Mouse (Mus musculus) liver, embryonic 11.5 days (tissue): ENCODE data around the gene Nmnat3. TPM values are rescaled to one million over a fixed set of nuclear protein-coding genes. Genes with fewer than 3 reads are reported as not detected.

ENCODE experiments used
- ATAC-seq: fragments of 200-750 bp; cut with Nextera tagmentation; replicated peaks from 2 replicates; pipeline ENCODE4 v1.8.0; 2017; ENCODE audit warnings: moderate number of reproducible peaks, mild to moderate bottlenecking, moderate TSS enrichment, moderate library complexity; ENCODE audit not compliant: low FRiP score
- DNase-seq: peaks from one replicate; pipeline ENCODE4 v3.0.0-alpha.2; 2017; ENCODE audit warnings: low spot score
- H3K27ac ChIP-seq: fragments of 300-500 bp; sonication (generic); 2 replicates; pipeline ENCODE4 v1.5.1; 2014; ENCODE audit warnings: mild to moderate bottlenecking, low read depth, low read length, control low read depth
- H3K27me3 ChIP-seq: fragments of 300-500 bp; sonication (generic); replicated peaks from 2 replicates; pipeline ENCODE4 v1.6.1; 2014; ENCODE audit warnings: low read length, mixed read lengths; ENCODE audit not compliant: control insufficient read depth, insufficient read depth
- H3K36me3 ChIP-seq: fragments of 300-500 bp; sonication (generic); 2 replicates; pipeline ENCODE4 v1.6.1; 2014; ENCODE audit warnings: mild to moderate bottlenecking, low read length, moderate library complexity, mixed read lengths; ENCODE audit not compliant: control insufficient read depth, insufficient read depth
- H3K4me1 ChIP-seq: fragments of 300-500 bp; sonication (generic); replicated peaks from 2 replicates; pipeline ENCODE4 v1.6.1; 2014; ENCODE audit warnings: low read length, mixed read lengths; ENCODE audit not compliant: control insufficient read depth, insufficient read depth
- H3K4me2 ChIP-seq: fragments of 300-500 bp; sonication (generic); 2 replicates; pipeline ENCODE4 v1.6.1; 2014; ENCODE audit warnings: mild to moderate bottlenecking, control low read depth, moderate library complexity
- H3K4me3 ChIP-seq: fragments of 300-500 bp; sonication (generic); 2 replicates; pipeline ENCODE4 v1.5.1; 2014; ENCODE audit warnings: low read depth, low read length, control low read depth
- H3K9ac ChIP-seq: fragments of 300-500 bp; sonication (generic); 2 replicates; pipeline ENCODE4 v1.6.1; 2014; ENCODE audit warnings: low read depth, low read length, control low read depth
- H3K9me3 ChIP-seq: fragments of 300-500 bp; sonication (generic); 2 replicates; pipeline ENCODE4 v1.6.1; 2016; ENCODE audit warnings: low read length, inconsistent platforms, mixed read lengths; ENCODE audit not compliant: control insufficient read depth
- WGBS: fragments of 180-500 bp; shearing (Covaris S2); extraction: QIAGEN DNeasy Blood & Tissue Kit; methylation state at CpG from one replicate; pipeline ENCODE4 v1.1.7; 2014; 5-methylcytosine and 5-hydroxymethylcytosine counted together
- polyA plus RNA-seq: library from polyadenylated mRNA; unstranded; fragments of >200 nt; fragmentation: Nextera tagmentation; extraction: Ambion mirVana; gene quantifications from 2 replicates; pipeline ENCODE4 v1.2.1, GENCODE M21; 2014

Gene Nmnat3
- polyA plus RNA-seq, 1 experiment from 2014 or later, result 35.9 TPM

GRCm38 (mm10) chr9:98317897-98318296, 30.7 kb downstream of the Nmnat3 start:
- no peak overlapping the region for H3K27ac ChIP-seq
- WGBS, result 84% methylated on average over 4 of the region's 4 CpGs
- H3K4me1 ChIP-seq, result peaks cover 20% of the 10 kb centered on the region
- no peaks in the 10 kb centered on the region for H3K9me3 ChIP-seq
- no peak overlapping the region for H3K9ac ChIP-seq
- DNase-seq (no peak), ATAC-seq (no peak)
- H3K4me3 ChIP-seq, result no peak overlapping the region
- no peaks in the 10 kb centered on the region; the same call in 1 of the 2 replicates for H3K36me3 ChIP-seq
- H3K4me2 ChIP-seq, result no peak overlapping the region
- H3K27me3 ChIP-seq, result no peaks in the 10 kb centered on the region

- 66% methylated on average over 3 of the region's 3 CpGs for WGBS
- DNase-seq (no peak), ATAC-seq (no peak)
- Histone ChIP-seq H3K4me1 (peaks cover 15% of the 10 kb centered on the region), H3K4me2 (no peak overlapping the region), H3K9ac (no peak overlapping the region), H3K36me3 (no peaks in the 10 kb centered on the region; the same call in 1 of the 2 replicates), H3K27ac (no peak overlapping the region), H3K4me3 (no peak overlapping the region), H3K27me3 (no peaks in the 10 kb centered on the region), H3K9me3 (no peaks in the 10 kb centered on the region)
These were observed 31.6 kb downstream of the Nmnat3 start for GRCm38 (mm10) chr9:98318875-98319274.

GRCm38 (mm10) chr9:98320785-98321184, 33.5 kb downstream of the Nmnat3 start:
- Histone ChIP-seq H3K4me3 (no peak overlapping the region), H3K9ac (no peak overlapping the region), H3K4me1 (no peaks in the 10 kb centered on the region), H3K4me2 (no peak overlapping the region), H3K36me3 (no peaks in the 10 kb centered on the region; the same call in 1 of the 2 replicates), H3K9me3 (no peaks in the 10 kb centered on the region), H3K27me3 (no peaks in the 10 kb centered on the region), H3K27ac (no peak overlapping the region)
- ATAC-seq (no peak), DNase-seq (no peak)
- 93% methylated on average over 3 of the region's 3 CpGs for WGBS

DNA sequence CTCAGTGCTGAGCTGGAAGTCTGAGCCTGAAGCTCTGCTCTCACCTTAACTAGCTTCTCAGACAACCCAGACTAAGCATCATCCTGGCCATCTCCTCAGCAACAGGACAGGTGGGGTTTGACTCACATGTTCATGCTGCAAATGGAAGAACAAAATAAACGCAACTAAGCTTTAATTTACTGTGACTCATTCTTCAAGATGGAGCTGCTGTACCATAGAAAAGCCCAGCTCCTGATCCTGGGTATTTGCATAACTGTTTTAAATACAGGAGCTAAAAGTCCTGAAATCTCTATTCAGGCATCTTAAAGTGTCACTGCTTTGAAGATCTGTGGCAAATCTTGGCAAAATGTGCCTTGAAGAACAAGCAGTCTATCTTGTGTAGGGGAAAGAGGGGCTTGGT, 38.9 kb downstream of the Nmnat3 start:
- ATAC-seq, result no peak
- no peaks in the 10 kb centered on the region for H3K9me3 ChIP-seq
- no peak overlapping the region for H3K4me2 ChIP-seq
- 86% methylated on average over 1 of the region's 1 CpGs for WGBS
- H3K36me3 ChIP-seq, result no peaks in the 10 kb centered on the region; the same call in 1 of the 2 replicates
- no peaks in the 10 kb centered on the region for H3K27me3 ChIP-seq
- peaks cover 3% of the 10 kb centered on the region; the same call in 1 of the 2 replicates for H3K4me1 ChIP-seq
- no peak overlapping the region for H3K4me3 ChIP-seq
- H3K27ac ChIP-seq, result no peak overlapping the region
- DNase-seq, result no peak
- H3K9ac ChIP-seq, result no peak overlapping the region

- Histone ChIP-seq H3K9ac (no peak overlapping the region), H3K27me3 (no peaks in the 10 kb centered on the region), H3K4me1 (peaks cover 11% of the 10 kb centered on the region), H3K9me3 (no peaks in the 10 kb centered on the region), H3K4me3 (no peak overlapping the region), H3K4me2 (no peak overlapping the region), H3K27ac (no peak overlapping the region), H3K36me3 (no peaks in the 10 kb centered on the region)
- 93% methylated on average over 10 of the region's 10 CpGs for WGBS
- DNase-seq (no peak), ATAC-seq (no peak)
These were observed 41.4 kb downstream of the Nmnat3 start for GRCm38 (mm10) chr9:98328415-98329176.

DNA sequence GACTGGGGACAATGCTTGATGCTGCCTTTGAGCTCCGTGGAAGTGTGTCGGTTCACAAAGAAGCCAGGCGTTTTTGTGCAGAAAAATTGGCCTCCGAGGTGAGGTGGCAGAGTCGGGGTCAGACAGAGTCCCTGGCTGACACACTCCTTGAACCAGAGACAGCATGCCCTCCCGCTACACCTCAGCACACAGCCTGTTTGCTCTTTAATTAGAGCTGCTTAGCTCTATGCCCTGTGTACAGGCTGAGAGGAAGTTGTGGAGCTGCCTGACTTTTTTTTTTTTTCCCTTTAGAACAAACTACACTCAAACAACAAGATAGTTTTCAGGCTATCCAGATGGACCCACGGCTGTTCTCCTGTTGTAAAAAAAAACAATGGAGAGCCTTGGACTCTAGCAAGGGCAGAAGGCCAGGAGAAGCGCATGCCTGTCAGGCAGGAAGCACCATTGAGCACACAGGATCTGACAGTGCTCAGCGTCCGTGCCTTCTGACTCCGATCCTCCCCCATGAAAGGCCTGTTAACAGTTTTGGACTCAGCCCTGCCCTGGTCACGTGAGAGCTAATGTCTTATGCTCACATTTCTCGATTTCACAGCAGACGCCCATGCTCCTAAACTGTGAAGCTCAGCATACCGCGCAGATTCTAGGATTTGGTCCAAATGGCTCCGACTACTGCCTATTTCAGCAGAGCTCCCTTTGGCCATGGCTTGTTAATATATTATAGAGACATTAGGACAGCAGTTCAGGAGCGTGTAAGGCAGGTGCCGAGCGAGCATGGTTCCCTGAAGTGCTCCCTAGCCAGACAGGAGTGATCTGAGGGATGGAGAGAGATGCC, 42.3 kb downstream of the Nmnat3 start:
- Histone ChIP-seq H3K4me3 (no peak overlapping the region), H3K36me3 (no peaks in the 10 kb centered on the region), H3K27ac (no peak overlapping the region), H3K4me2 (no peak overlapping the region), H3K4me1 (peaks cover 11% of the 10 kb centered on the region), H3K9ac (no peak overlapping the region), H3K27me3 (no peaks in the 10 kb centered on the region), H3K9me3 (no peaks in the 10 kb centered on the region)
- WGBS, result 71% methylated on average over 20 of the region's 20 CpGs
- DNase-seq, result no peak
- ATAC-seq, result no peak

- no peaks in the 10 kb centered on the region for H3K9me3 ChIP-seq
- no peak overlapping the region; the same call in 1 of the 2 replicates for H3K27ac ChIP-seq
- no peak overlapping the region for H3K4me3 ChIP-seq
- DNase-seq (no peak), ATAC-seq (peak; percentile 45)
- H3K9ac ChIP-seq, result no peak overlapping the region
- no peaks in the 10 kb centered on the region for H3K27me3 ChIP-seq
- no peak overlapping the region for H3K4me2 ChIP-seq
- peaks cover 11% of the 10 kb centered on the region for H3K4me1 ChIP-seq
- 0 out of 2 replicates have a peak, but pooled peaks cover 2% of the 10 kb centered on the region for H3K36me3 ChIP-seq
- WGBS, result 27% methylated on average over 3 of the region's 3 CpGs
These were observed 46.1 kb downstream of the Nmnat3 start for GRCm38 (mm10) chr9:98333219-98333754.

- DNase-seq, result no peak
- Histone ChIP-seq H3K36me3 (0 out of 2 replicates have a peak, but pooled peaks cover 2% of the 10 kb centered on the region), H3K9ac (no peak overlapping the region), H3K4me2 (no peak overlapping the region), H3K4me1 (peaks cover 3% of the 10 kb centered on the region; the same call in 1 of the 2 replicates), H3K9me3 (no peaks in the 10 kb centered on the region), H3K4me3 (no peak overlapping the region), H3K27me3 (no peaks in the 10 kb centered on the region), H3K27ac (no peak overlapping the region)
- 83% methylated on average over 15 of the region's 15 CpGs for WGBS
- ATAC-seq, result no peak
These were observed 50.9 kb downstream of the Nmnat3 start for GRCm38 (mm10) chr9:98337881-98338769.
